Mouse (Mus musculus) forebrain, postnatal 0 days (tissue): ENCODE results near the gene Fam120b. TPM values are rescaled to one million over a fixed set of nuclear protein-coding genes. Genes with fewer than 3 reads are reported as not detected.

Experiments used
- ATAC-seq: fragments of 200-750 bp; cut with Nextera tagmentation; 2 replicates; pipeline ENCODE4 v1.8.0; 2017; ENCODE audit warnings: mild to moderate bottlenecking, moderate library complexity
- DNase-seq: peaks from one replicate; pipeline ENCODE4 v3.0.0-alpha.2; 2015
- H3K27ac ChIP-seq: fragments of 300-500 bp; sonication (generic); 2 replicates; pipeline ENCODE4 v1.5.1; 2014; ENCODE audit warnings: low read depth, mild to moderate bottlenecking, antibody characterized with exemption, low read length, moderate library complexity, mixed read lengths
- H3K27me3 ChIP-seq: fragments of 300-500 bp; sonication (generic); 2 replicates; pipeline ENCODE4 v1.6.1; 2014; ENCODE audit warnings: mild to moderate bottlenecking, low read length, mixed read lengths; ENCODE audit not compliant: insufficient read depth
- H3K36me3 ChIP-seq: fragments of 300-500 bp; sonication (generic); 2 replicates; pipeline ENCODE4 v1.6.1; 2014; ENCODE audit warnings: mild to moderate bottlenecking, moderate library complexity; ENCODE audit not compliant: insufficient read depth
- H3K4me1 ChIP-seq: fragments of 300-500 bp; sonication (generic); 2 replicates; pipeline ENCODE4 v1.6.1; 2014; ENCODE audit warnings: antibody characterized with exemption; ENCODE audit not compliant: insufficient read depth
- H3K4me2 ChIP-seq: fragments of 300-500 bp; sonication (generic); 2 replicates; pipeline ENCODE4 v1.6.1; 2014; ENCODE audit warnings: low read depth, mild to moderate bottlenecking, moderate library complexity
- H3K4me3 ChIP-seq: fragments of 300-500 bp; sonication (generic); 2 replicates; pipeline ENCODE4 v1.5.1; 2014; ENCODE audit warnings: low read depth, low read length, mixed read lengths
- H3K9ac ChIP-seq: fragments of 300-500 bp; sonication (generic); 2 replicates; pipeline ENCODE4 v1.6.1; 2014; ENCODE audit warnings: mild to moderate bottlenecking
- H3K9me3 ChIP-seq: fragments of 300-500 bp; sonication (generic); 2 replicates; pipeline ENCODE4 v1.6.1; 2016; ENCODE audit warnings: low read length
- CTCF ChIP-seq: sonication (generic); IDR thresholded peaks from 2 replicates; pipeline ENCODE4 v1.5.1; 2016; ENCODE audit warnings: antibody characterized with exemption, control low read depth, low read depth
- WGBS: fragments of 180-500 bp; shearing (Covaris S2); extraction: QIAGEN DNeasy Blood & Tissue Kit; methylation state at CpG from one replicate; pipeline ENCODE4 v1.1.7; 2014; 5-methylcytosine and 5-hydroxymethylcytosine counted together
- polyA plus RNA-seq: library from polyadenylated mRNA; unstranded; fragments of >200 nt; fragmentation: Nextera tagmentation; extraction: Ambion mirVana; gene quantifications from 2 replicates; pipeline ENCODE4 v1.2.1, GENCODE M21; 2015
- total RNA-seq: library from RNA; depleted of rRNA; stranded (reverse); fragments of >200 nt; gene quantifications from 2 replicates; pipeline ENCODE4 v1.2.3, GENCODE M21; 2014

The Fam120b gene
- total and polyA plus RNA-seq, 2 experiments from 2014 or later, result 36.3 to 43.8 TPM

- DNase-seq, result no peak
- no peaks in the 10 kb centered on the region for H3K9me3 ChIP-seq
- H3K27me3 ChIP-seq, result no peaks in the 10 kb centered on the region
- H3K9ac ChIP-seq, result no peak overlapping the region
- no peak for TF ChIP-seq CTCF
- H3K36me3 ChIP-seq, result peaks cover 41% of the 10 kb centered on the region
- H3K4me2 ChIP-seq, result no peak overlapping the region
- 98% methylated on average over 17 of the region's 17 CpGs for WGBS
- H3K4me1 ChIP-seq, result peaks cover 9% of the 10 kb centered on the region; the same call in 1 of the 2 replicates
- no peak overlapping the region for H3K27ac ChIP-seq
- no peak for ATAC-seq
- H3K4me3 ChIP-seq, result no peak overlapping the region
These were observed 5.7 kb downstream of the Fam120b start for GRCm38 (mm10) chr17:15401716-15402115.

GRCm38 (mm10) chr17:15406576-15406975 is 10.6 kb downstream of the Fam120b start:
- no peak overlapping the region for H3K4me3 ChIP-seq
- no peak overlapping the region for H3K9ac ChIP-seq
- ATAC-seq, result no peak
- WGBS, result 90% methylated on average over 2 of the region's 2 CpGs
- peaks cover 82% of the 10 kb centered on the region for H3K36me3 ChIP-seq
- no peak for TF ChIP-seq CTCF
- H3K4me2 ChIP-seq, result no peak overlapping the region
- no peaks in the 10 kb centered on the region for H3K4me1 ChIP-seq
- DNase-seq, result no peak
- H3K27me3 ChIP-seq, result no peaks in the 10 kb centered on the region
- H3K27ac ChIP-seq, result no peak overlapping the region
- no peaks in the 10 kb centered on the region for H3K9me3 ChIP-seq

GRCm38 (mm10) chr17:15409261-15409660 is 13.3 kb downstream of the Fam120b start:
- DNase-seq, result no peak
- H3K9me3 ChIP-seq, result no peaks in the 10 kb centered on the region
- H3K4me2 ChIP-seq, result no peak overlapping the region
- ATAC-seq, result no peak
- H3K27me3 ChIP-seq, result no peaks in the 10 kb centered on the region
- H3K27ac ChIP-seq, result no peak overlapping the region
- peaks cover 78% of the 10 kb centered on the region for H3K36me3 ChIP-seq
- no peak for TF ChIP-seq CTCF
- H3K4me1 ChIP-seq, result no peaks in the 10 kb centered on the region
- no peak overlapping the region for H3K9ac ChIP-seq
- WGBS, result 86% methylated on average over 10 of the region's 10 CpGs
- H3K4me3 ChIP-seq, result no peak overlapping the region

GRCm38 (mm10) chr17:15410861-15411260 is 14.9 kb downstream of the Fam120b start:
- Histone ChIP-seq H3K9ac (no peak overlapping the region), H3K36me3 (peaks cover 86% of the 10 kb centered on the region), H3K4me2 (no peak overlapping the region), H3K27ac (no peak overlapping the region), H3K4me1 (no peaks in the 10 kb centered on the region), H3K9me3 (no peaks in the 10 kb centered on the region), H3K4me3 (no peak overlapping the region), H3K27me3 (no peaks in the 10 kb centered on the region)
- TF ChIP-seq CTCF, result no peak
- ATAC-seq (no peak), DNase-seq (no peak)
- WGBS, result 95% methylated on average over 1 of the region's 1 CpGs

- H3K36me3 ChIP-seq, result peaks cover 89% of the 10 kb centered on the region
- H3K27me3 ChIP-seq, result no peaks in the 10 kb centered on the region
- H3K4me3 ChIP-seq, result no peak overlapping the region
- H3K4me1 ChIP-seq, result no peaks in the 10 kb centered on the region
- no peak for TF ChIP-seq CTCF
- WGBS, result 95% methylated on average over 12 of the region's 12 CpGs
- H3K9ac ChIP-seq, result no peak overlapping the region
- no peak overlapping the region for H3K4me2 ChIP-seq
- H3K9me3 ChIP-seq, result no peaks in the 10 kb centered on the region
- H3K27ac ChIP-seq, result no peak overlapping the region
- DNase-seq (no peak), ATAC-seq (no peak)
These were observed 20.7 kb downstream of the Fam120b start for GRCm38 (mm10) chr17:15416596-15417215.

GRCm38 (mm10) chr17:15419534-15419933 is 23.5 kb downstream of the Fam120b start:
- ATAC-seq, result 0 out of 2 replicates have a peak, but pooled peaks have one; percentile 40
- peaks cover 94% of the 10 kb centered on the region for H3K36me3 ChIP-seq
- WGBS, result 88% methylated on average over 8 of the region's 8 CpGs

GRCm38 (mm10) chr17:15420021-15420603 is 24.1 kb downstream of the Fam120b start:
- H3K36me3 ChIP-seq, result peaks cover 93% of the 10 kb centered on the region
- no peaks in the 10 kb centered on the region for H3K4me1 ChIP-seq
- H3K4me2 ChIP-seq, result no peak overlapping the region
- no peak overlapping the region for H3K9ac ChIP-seq
- ATAC-seq (peak; percentile 73), DNase-seq (peak; percentile 26)
- H3K4me3 ChIP-seq, result no peak overlapping the region
- no peak overlapping the region for H3K27ac ChIP-seq
- no peaks in the 10 kb centered on the region for H3K27me3 ChIP-seq
- no peak; the same call in 1 of the 2 replicates for TF ChIP-seq CTCF
- H3K9me3 ChIP-seq, result no peaks in the 10 kb centered on the region
- 62% methylated on average over 8 of the region's 8 CpGs for WGBS

More at GRCm38 (mm10) chr17:15419534-15419933, 23.5 kb downstream of the Fam120b start:
- peak; percentile 50 for TF ChIP-seq CTCF
- Histone ChIP-seq H3K9me3 (no peaks in the 10 kb centered on the region), H3K27me3 (no peaks in the 10 kb centered on the region), H3K4me3 (no peak overlapping the region), H3K4me1 (no peaks in the 10 kb centered on the region), H3K4me2 (no peak overlapping the region), H3K27ac (no peak overlapping the region), H3K9ac (no peak overlapping the region)
- DNase-seq, result no peak
